Mouse (Mus musculus) urinary bladder, adult 18-20 months (tissue): ENCODE measurements around the gene Amy2a5.
"Not testable (repeated sequence)": the region's sequence is repeated elsewhere in the genome, so short reads cannot be mapped to it uniquely, and the experiment has no call there.

ENCODE experiments used
- DNase-seq, 2 experiments: peaks; one replicate each; pipeline ENCODE4 v3.0.0; 2022; ENCODE audit warnings: low spot score in 2 of 2, mixed read lengths in 2 of 2

Amy2a5 gene

DNA sequence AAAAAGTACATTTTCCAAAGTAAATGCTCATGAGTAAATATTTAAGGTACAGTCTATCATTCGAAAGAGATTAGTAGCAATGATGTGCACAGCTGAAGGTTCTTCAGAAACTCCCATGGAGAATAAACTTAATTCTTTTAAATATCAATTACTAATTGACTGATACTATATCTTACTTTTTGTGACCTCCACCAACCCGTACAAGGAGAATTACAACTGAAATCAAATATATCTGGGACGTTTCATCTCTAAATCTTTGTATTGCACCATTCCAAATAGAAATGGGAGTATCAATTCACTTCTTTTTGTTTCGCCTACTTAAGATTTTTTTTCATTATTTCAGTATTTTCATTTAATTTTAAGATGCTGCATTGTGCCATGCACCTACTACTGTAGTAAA, at the start of gene Amy2a5:
Gene Amy2a5, minus strand, starts transcription at position 101 of the 400 bp plus-strand sequence.
- DNase-seq = not testable (repeated sequence)

DNA sequence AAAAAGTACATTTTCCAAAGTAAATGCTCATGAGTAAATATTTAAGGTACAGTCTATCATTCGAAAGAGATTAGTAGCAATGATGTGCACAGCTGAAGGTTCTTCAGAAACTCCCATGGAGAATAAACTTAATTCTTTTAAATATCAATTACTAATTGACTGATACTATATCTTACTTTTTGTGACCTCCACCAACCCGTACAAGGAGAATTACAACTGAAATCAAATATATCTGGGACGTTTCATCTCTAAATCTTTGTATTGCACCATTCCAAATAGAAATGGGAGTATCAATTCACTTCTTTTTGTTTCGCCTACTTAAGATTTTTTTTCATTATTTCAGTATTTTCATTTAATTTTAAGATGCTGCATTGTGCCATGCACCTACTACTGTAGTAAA, 32.7 kb upstream of the Amy2a5 start, which contains the start of gene Amy2a4:
Gene Amy2a4, minus strand, starts transcription at position 101 of the 400 bp plus-strand sequence.
- not testable (repeated sequence) for DNase-seq

DNA sequence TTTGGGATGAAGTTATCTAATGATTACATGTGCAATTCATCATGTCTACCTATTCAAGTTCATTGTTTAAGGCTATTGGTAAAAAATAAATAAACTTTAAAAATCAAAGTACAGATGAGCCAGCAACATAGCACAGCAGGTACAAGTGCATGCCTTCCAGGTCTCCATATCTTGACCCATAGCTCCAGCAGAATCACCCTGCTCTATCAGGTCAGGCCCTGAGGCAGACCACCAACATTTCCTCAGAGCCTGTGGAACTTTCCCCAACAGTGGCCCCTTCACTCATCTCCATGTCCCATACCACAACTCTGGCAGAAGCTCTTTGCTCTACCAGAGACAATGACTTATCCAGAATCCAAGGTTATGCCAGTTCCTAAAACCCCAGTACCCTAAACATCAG, 21.6 kb upstream of the Amy2a5 start:
- not testable (repeated sequence) for DNase-seq

DNA sequence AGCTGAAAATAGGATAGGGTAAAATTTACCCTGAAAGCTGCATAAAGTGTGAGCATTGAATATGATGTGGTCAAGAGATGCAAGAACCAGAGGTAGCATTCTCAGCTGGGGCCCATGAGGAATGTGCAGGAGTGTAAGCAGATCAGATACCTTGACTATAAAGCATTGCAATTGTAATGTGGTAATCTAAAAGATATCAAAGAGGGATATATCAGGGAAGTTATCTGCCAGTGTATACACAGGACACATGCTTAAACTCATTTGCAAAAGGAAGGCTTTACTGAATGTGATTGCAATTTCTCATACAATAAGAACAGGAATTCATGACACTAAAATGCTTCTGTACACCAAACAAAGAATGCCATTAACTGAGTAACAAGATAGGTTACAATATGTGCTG, 20.9 kb upstream of the Amy2a5 start:
- DNase-seq = not testable (repeated sequence)

- no peak for DNase-seq
Measured at GRCm38 (mm10) chr3:113227115-113227514, 31.5 kb downstream of the Amy2a5 start.
